Mouse (Mus musculus) urinary bladder, postnatal 25 days (tissue): ENCODE measurements around the gene Tuba1c.

Experiments used
- DNase-seq: peaks from one replicate; pipeline ENCODE4 v3.0.0; 2022; ENCODE audit warnings: low spot score

Tuba1c gene

DNA sequence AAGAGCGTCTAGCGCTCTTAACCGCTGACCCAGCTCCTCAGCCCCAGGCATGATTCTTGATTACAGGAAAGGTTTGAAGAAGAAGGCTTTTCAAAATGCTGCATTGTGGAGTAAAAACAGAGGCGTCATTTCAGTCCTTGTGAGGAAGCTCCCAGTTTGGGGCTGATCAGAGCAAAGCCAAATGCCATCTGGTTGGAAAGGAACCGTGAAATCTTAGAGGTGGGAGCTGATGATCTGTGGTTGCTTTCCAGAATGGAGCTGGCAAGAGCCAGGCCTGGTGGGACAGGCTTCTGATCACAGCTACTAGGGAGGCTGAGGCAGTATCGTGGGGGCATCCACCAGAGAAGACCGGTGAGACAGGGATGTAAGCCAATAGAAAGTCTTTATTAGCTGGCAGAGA lies 32.9 kb upstream of the Tuba1c start:
- no peak for DNase-seq

GRCm38 (mm10) chr15:98997938-98998774 lies 31.5 kb upstream of the Tuba1c start:
- no peak for DNase-seq

DNA sequence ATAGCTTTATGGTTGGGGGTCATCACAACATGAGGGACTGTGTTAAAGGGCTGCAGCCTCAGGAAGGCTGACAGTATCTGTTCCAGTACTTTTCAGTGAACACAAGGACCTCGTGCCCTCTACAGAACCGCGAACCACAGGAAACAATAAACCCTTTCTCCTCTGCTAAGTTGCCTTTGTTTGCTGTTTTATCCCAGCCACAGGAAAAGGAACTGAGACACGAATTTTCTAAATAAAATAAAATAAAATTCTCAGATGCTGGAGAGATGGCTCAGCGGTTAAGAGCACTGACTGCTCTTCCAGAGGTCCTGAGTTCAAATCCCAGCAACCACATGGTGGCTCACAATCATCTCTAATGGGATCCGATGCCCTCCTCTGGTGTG lies 30.9 kb upstream of the Tuba1c start:
- no peak for DNase-seq

DNA sequence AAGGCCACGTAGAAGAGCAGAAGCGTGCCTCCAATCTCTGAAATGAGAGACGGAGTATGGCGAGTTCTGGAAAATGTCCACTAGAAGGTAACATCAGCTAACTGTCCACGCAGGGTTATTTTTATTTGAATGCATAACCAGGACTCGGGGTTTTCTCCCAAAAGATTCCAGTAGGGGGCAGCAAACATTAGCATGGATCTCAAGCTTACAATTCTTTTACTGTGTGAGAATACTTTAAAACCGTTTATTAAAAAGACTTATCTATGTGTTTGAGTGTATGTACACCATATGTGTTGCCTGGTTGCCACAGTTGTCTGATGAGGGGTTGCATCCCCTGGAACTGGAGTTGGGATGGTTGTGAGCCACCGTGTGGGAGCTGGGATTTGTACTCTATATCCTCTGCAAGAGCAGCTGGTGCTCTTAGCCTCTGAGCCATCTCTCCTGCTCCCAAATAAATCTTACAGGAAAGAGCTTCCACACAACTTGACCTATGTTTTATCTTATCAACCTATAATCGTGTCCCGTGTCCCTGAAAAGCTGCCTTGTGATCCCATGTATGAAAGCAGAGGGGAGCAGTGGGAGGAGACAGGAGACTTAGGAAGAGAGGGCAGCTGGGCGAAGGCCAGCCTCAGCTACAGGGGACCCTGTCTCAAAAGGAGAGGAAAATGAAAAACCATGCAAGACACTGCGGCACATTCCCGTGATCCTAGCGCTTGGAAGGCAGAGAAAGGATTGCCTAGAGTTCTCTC lies 29.0 kb upstream of the Tuba1c start:
- no peak for DNase-seq

GRCm38 (mm10) chr15:99001451-99001931 lies 28.2 kb upstream of the Tuba1c start:
- DNase-seq: no peak

DNA sequence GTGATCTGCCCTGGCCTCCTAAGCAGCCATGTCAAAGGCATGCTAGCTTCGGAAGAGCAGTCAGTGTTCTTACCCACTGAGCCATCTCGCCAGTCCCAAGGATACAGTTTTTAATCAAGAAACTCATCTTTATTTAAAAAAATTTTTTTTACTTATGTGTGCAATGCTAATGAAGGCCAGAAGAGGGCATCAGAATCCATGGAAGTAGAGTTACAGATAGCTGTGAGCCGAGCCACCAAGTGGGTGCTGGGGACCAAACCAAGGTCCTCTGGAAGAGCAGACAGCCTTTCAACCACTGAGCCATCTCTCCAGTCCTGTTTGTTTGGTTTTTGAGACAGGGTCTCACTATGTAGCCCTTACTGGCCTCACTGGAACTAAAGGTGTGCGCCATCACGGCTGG lies 26.1 kb upstream of the Tuba1c start:
- DNase-seq: no peak

- no peak for DNase-seq
Observed at GRCm38 (mm10) chr15:99008801-99009241, 20.9 kb upstream of the Tuba1c start.

- no peak for DNase-seq
Observed at GRCm38 (mm10) chr15:99010896-99011295, 18.8 kb upstream of the Tuba1c start.

- no peak for DNase-seq
Observed at GRCm38 (mm10) chr15:99011946-99012345, 17.7 kb upstream of the Tuba1c start.

GRCm38 (mm10) chr15:99014496-99015030 lies 15.1 kb upstream of the Tuba1c start:
- DNase-seq: no peak

DNA sequence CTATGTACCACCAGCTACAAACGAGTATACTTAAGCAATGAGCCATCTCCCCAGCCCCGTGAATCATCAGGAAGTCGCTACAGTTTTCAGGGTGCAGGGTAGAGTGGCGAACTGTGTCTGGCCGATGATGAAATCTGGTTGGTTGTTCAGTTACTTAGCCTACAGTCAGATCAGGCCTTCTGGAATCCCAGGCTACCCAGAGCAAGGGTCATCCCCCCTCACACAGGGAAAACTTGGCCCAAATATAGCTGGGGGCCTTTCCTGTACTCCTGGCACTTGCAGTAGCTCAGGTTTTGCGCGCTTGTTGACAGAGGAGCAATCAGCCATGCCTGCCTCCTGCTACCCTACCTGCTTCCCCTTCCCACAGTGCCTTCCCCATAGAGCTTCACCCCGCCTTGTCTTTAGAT lies 12.3 kb upstream of the Tuba1c start:
- no peak for DNase-seq

- DNase-seq: no peak
Observed at GRCm38 (mm10) chr15:99017986-99018385, 11.7 kb upstream of the Tuba1c start.

DNA sequence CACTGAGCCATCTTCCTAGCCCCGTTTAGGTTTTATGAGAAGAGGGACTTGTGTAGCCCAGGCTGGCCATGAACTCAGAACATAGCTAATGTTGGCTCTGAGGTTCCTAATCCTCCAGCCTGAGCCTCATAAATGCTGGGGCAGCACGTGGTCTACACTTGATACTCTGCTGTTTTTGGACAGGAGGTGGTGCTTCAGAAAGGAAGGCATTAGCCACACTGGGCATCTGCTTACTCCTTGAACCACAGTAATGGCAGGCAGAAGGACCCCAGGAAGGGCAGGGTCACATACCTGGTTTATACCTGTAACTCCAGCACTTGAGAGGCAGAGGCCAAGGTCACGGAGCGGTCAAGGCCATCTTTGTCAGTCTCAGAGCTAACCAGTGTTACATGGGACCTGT lies 11.1 kb upstream of the Tuba1c start:
- no peak for DNase-seq

DNA sequence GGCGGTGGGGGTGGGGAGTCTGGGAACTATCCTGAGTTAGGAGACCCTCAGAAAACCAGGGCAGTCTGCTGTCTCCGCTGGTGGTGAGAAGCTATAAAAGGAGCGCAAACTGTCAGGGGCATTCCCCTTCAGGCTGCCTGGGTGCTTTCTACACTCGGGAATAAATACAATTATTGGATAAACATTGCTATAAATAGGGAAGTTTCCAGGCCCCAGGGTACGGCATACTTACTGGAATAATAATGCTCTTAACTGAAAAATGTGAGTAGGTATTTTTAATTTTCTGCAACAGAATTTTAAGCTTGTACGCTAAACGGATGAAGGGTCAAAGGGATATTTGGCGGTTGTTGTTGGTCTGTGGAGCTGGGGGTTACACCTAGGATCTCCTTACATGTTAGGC lies 10.3 kb upstream of the Tuba1c start:
- no peak for DNase-seq

- no peak for DNase-seq
Observed at GRCm38 (mm10) chr15:99020171-99020570, 9.5 kb upstream of the Tuba1c start.

- DNase-seq: no peak
Observed at GRCm38 (mm10) chr15:99021255-99021654, 8.4 kb upstream of the Tuba1c start.

DNA sequence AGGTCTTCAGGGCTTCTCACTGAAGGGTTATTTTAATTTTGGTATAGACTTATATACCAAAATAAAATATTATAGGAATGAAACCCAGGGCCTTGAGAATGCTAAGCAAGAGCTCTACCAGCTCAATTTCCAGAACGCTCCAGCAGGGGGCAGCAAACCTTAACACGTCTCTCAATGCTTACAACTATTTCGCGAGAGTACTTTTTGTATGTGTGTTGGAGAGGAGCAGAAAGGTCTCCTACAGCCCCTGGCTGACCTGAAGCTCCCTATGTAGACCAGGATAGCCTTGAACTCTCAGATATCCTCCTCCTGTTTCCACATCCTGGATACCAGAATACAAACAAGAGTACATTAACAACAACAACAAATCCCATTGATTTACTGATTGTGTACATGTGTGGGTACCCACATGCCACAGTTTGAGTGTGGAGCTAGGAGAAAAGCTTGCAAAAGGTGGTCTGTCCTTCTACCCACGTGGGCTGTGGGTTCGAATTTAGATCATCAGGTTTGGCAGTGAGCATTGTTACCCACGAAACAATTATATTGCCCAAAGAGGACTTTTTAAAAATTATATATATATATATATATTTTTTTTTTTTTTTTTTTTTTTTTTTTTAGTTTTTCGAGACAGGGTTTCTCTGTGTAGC lies 4.9 kb upstream of the Tuba1c start:
- DNase-seq: peak; percentile 77

DNA sequence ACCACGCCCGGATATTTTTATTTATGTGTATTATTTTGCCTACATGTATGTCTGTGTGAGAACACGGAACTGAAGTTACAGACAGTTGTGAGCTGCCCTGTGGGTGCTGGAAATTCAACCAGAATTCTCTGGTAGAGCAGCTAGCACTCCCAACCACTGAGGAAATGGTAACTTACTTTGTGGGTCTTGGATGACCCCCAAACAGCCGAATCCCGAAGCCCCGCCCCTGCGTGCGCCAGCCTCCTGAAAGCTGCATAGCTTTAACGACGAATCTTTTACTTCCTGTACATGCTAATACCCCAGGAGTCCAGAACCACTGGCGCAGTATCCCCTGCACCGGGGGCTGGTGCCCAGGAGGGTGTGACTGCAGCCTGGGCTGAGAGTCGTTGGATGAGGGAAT lies 4.3 kb upstream of the Tuba1c start:
- no peak for DNase-seq

GRCm38 (mm10) chr15:99026259-99026658 lies 3.4 kb upstream of the Tuba1c start:
- DNase-seq: no peak

GRCm38 (mm10) chr15:99027116-99027515 lies 2.6 kb upstream of the Tuba1c start:
- DNase-seq: no peak

DNA sequence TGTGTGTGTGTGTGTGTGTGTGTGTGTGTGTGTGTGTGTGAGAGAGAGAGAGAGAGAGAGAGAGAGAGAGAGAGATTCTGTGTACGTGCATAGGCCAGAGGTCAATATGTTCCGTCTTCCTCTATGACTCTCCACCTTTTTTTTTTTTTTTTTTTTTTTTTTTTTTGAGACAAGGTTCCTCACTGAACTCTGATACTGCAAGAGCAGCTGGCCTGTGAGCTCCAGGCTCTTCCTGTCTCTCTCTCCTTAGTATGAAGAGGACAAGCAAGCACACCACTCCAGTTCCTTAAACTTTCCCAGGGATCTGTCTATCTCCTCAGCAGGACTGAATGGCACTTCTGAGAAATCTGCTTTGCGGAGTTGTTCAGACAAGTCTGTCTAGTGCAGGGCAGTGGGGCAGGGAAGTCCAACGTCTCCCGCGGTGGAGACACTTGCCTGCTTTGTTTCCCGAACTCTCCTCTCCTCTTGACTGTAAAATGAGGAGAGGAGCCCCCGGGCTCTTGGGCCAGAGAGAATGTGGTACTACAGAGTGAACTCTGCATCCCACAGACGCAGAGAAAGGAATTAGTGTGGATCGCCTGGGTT lies 725 bp upstream of the Tuba1c start:
- DNase-seq: no peak
